Mouse (Mus musculus) C2C12 (cell line): ENCODE data around the gene Ctss.

Experiments
- CEBPB ChIP-seq: IDR thresholded peaks from one replicate; pipeline ENCODE4 v1.6.1; 2011; ENCODE audit warnings: low read depth, mild to moderate bottlenecking, control low read depth, moderate library complexity
- CTCF ChIP-seq: IDR thresholded peaks from one replicate; pipeline ENCODE4 v1.5.1; 2011; ENCODE audit not compliant: control insufficient read depth, insufficient read depth, insufficient read length
- FOSL1 ChIP-seq: IDR thresholded peaks from one replicate; pipeline ENCODE4 v1.8.0; 2011; ENCODE audit warnings: mild to moderate bottlenecking, low read length; ENCODE audit not compliant: poor library complexity, insufficient read depth, severe bottlenecking
- MAX ChIP-seq: IDR thresholded peaks from one replicate; pipeline ENCODE4 v1.6.1; 2011; ENCODE audit warnings: mild to moderate bottlenecking, control low read depth
- MYOD1 ChIP-seq: IDR thresholded peaks from one replicate; pipeline ENCODE4 v1.6.1; 2011; ENCODE audit warnings: low read depth; ENCODE audit not compliant: control insufficient read depth, insufficient read length
- MYOG ChIP-seq: IDR thresholded peaks from one replicate; pipeline ENCODE4 v1.6.1; 2011; ENCODE audit not compliant: control insufficient read depth, insufficient read length; ENCODE audit errors: extremely low read depth
- USF1 ChIP-seq: IDR thresholded peaks from one replicate; pipeline ENCODE4 v1.6.1; 2011; ENCODE audit warnings: low read depth, mild to moderate bottlenecking, control low read depth, moderate library complexity

GRCm38 (mm10) chr3:95601287-95601686 is 74.7 kb downstream of the Ctss start:
- no peak for TF ChIP-seq CTCF
- no peak for TF ChIP-seq USF1
- TF ChIP-seq MYOD1: no peak
- TF ChIP-seq MAX: no peak
- TF ChIP-seq MYOG: no peak
- TF ChIP-seq CEBPB: no peak
- TF ChIP-seq FOSL1: no peak
